In the genomic region with DNA sequence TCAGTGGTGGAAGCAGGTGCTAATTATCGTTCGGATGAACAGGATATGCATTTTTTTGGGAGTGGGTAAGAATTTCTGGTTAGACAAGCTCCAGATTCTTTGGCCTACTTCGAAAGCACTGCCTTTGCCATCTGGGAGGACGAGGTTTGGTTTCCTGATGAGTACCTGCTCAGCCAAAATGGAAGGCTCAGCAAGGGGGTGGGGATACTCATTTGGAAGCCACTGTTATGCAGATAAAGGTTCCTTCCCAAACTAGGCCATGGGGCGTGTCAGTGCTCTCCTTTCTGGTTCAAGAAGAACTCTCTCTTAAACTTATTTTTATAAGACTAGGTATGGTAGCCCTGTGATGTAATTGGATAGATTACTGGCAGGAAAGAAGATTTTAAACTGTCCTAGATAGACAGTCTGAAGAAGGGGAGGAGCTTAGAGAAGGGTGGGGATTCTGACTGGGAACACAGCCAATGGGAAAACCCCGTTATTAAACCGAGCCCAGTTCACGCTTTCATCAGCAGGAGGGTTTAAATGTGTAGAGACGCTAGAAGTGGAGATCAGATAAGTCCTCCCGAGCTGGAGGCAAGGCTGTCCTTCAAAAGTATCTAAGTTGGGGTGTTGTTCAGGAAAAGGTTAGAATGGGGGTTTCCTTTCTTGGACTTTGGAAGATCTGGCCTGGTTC, we compare ENCODE assay signal across 25 mouse cellular contexts.
DNase-seq lines count a peak whose midpoint lies in the region; ATAC-seq and TF ChIP-seq lines count a peak whose summit lies in the region.
"Had no signal": no experiment of that assay in that cellular context is flagged by ENCODE, and none has a peak within 500 bp of the region (broad histone marks: within the 10 kb centered on the region; RNA-seq: fewer than 3 reads in every experiment).

No protein-coding gene starts in this region.

- H3K4me2 ChIP-seq in hindbrain, embryonic 11.5 days (replicated peaks; ENCODE audit: low read depth, low read length) = no peak overlapping the region
- no peak overlapping the region for H3K4me2 ChIP-seq in hindbrain, embryonic 14.5 days (replicated peaks)
- H3K4me2 ChIP-seq in liver, postnatal 0 days (ENCODE audit: low read depth, low read length) = no peak overlapping the region
- H3K4me2 ChIP-seq: embryonic facial prominence, embryonic 12.5 days; limb, embryonic 15.5 days; lung, embryonic 14.5 days; neural tube, embryonic 12.5 days had no signal

- H3K36me3 ChIP-seq in hindbrain, embryonic 11.5 days (ENCODE audit: control insufficient read depth, insufficient read depth, low read length) = no peaks in the 10 kb centered on the region
- H3K36me3 ChIP-seq in hindbrain, embryonic 14.5 days (replicated peaks; ENCODE audit: control insufficient read depth, insufficient read depth) = no peaks in the 10 kb centered on the region
- peaks cover 0 to 46% of the 10 kb centered on the region in 2 experiments; a peak in 2 of 4 replicates for H3K36me3 ChIP-seq in MEL (ENCODE audit: control insufficient read depth in 1 of 2, insufficient read depth in 2 of 2, low read length in 2 of 2)
- no peaks in the 10 kb centered on the region for H3K36me3 ChIP-seq in liver, postnatal 0 days (replicated peaks; ENCODE audit: insufficient read depth, low read length)
- H3K36me3 ChIP-seq: embryonic facial prominence, embryonic 12.5 days; hindbrain, embryonic 10.5 days; limb, embryonic 15.5 days; neural tube, embryonic 12.5 days had no signal

- WGBS in hindbrain, embryonic 11.5 days = 91% methylated on average over 10 of the region's 10 CpGs
- 89% methylated on average over 10 of the region's 10 CpGs for WGBS in hindbrain, embryonic 14.5 days
- WGBS in liver, postnatal 0 days (ENCODE audit: insufficient replicate concordance) = 74% methylated on average over 10 of the region's 10 CpGs

- H3K9ac ChIP-seq in hindbrain, embryonic 11.5 days (ENCODE audit: low read depth, low read length) = no peak overlapping the region
- H3K9ac ChIP-seq in hindbrain, embryonic 14.5 days = no peak overlapping the region
- no peak overlapping the region for H3K9ac ChIP-seq in MEL (ENCODE audit: control insufficient read depth, low read depth, low read length, poor library complexity, severe bottlenecking)
- no peak overlapping the region for H3K9ac ChIP-seq in liver, postnatal 0 days (replicated peaks)
- H3K9ac ChIP-seq: embryonic facial prominence, embryonic 12.5 days; limb, embryonic 15.5 days; lung, embryonic 14.5 days; neural tube, embryonic 12.5 days had no signal

- TF ChIP-seq CTCF in MEL (IDR thresholded peaks at IDR 0.05 in 2 of 3, conservative IDR thresholded peaks at IDR 0.05 in 1 of 3; ENCODE audit: control insufficient read depth in 1 of 3, insufficient read depth in 1 of 3, low read depth in 2 of 3, low read length in 3 of 3, poor library complexity in 1 of 3, severe bottlenecking in 1 of 3) = no peak
- TF ChIP-seq CTCF in liver, postnatal 0 days (IDR thresholded peaks at IDR 0.05; ENCODE audit: low read depth) = no peak

- H3K4me1 ChIP-seq in hindbrain, embryonic 11.5 days (replicated peaks; ENCODE audit: control insufficient read depth, insufficient read depth, low read length) = no peaks in the 10 kb centered on the region
- no peaks in the 10 kb centered on the region for H3K4me1 ChIP-seq in hindbrain, embryonic 14.5 days (replicated peaks; ENCODE audit: control insufficient read depth, insufficient read depth, low read length)
- peaks cover 13 to 39% of the 10 kb centered on the region in 2 experiments for H3K4me1 ChIP-seq in MEL (ENCODE audit: control insufficient read depth in 1 of 2, insufficient read depth in 2 of 2, low read length in 2 of 2)
- H3K4me1 ChIP-seq in liver, postnatal 0 days (ENCODE audit: insufficient read depth) = peaks cover 13% of the 10 kb centered on the region
- H3K4me1 ChIP-seq: neural tube, embryonic 12.5 days had no signal

- ATAC-seq in hindbrain, embryonic 11.5 days (ENCODE audit: low FRiP score) = peak; percentile 31; the same call in 1 of the 2 replicates
- ATAC-seq in hindbrain, embryonic 14.5 days (ENCODE audit: low FRiP score) = no peak
- ATAC-seq in liver, postnatal 0 days = 0 out of 2 replicates have a peak, but pooled peaks have one; percentile 10
- ATAC-seq: forebrain, embryonic 16.5 days had no signal

- no peak for TF ChIP-seq POLR2A in MEL (IDR thresholded peaks at IDR 0.05; ENCODE audit: control insufficient read depth in 1 of 2, insufficient read depth in 1 of 2, low read depth in 1 of 2, low read length in 2 of 2, poor library complexity in 1 of 2)

- H3K4me3 ChIP-seq in hindbrain, embryonic 11.5 days (ENCODE audit: low read depth, low read length) = no peak overlapping the region
- H3K4me3 ChIP-seq in hindbrain, embryonic 14.5 days (replicated peaks; ENCODE audit: low read length) = no peak overlapping the region
- H3K4me3 ChIP-seq in MEL (ENCODE audit: control insufficient read depth in 1 of 2, insufficient read depth in 1 of 2, low read depth in 2 of 2, low read length in 2 of 2) = no peak overlapping the region
- no peak overlapping the region for H3K4me3 ChIP-seq in liver, postnatal 0 days (ENCODE audit: low read depth, low read length)
- H3K4me3 ChIP-seq: embryonic facial prominence, embryonic 12.5 days; hindbrain, embryonic 10.5 days; limb, embryonic 15.5 days; megakaryocyte, embryonic 14.5 days; neural tube, embryonic 12.5 days had no signal

- no peak for TF ChIP-seq RAD21 in MEL (IDR thresholded peaks at IDR 0.05; ENCODE audit: low read depth, low read length)

- H3K9me3 ChIP-seq in hindbrain, embryonic 11.5 days (ENCODE audit: control insufficient read depth, low read length) = no peaks in the 10 kb centered on the region
- H3K9me3 ChIP-seq in hindbrain, embryonic 14.5 days (ENCODE audit: control insufficient read depth, low read length) = no peaks in the 10 kb centered on the region
- no peaks in the 10 kb centered on the region for H3K9me3 ChIP-seq in MEL (replicated peaks; ENCODE audit: insufficient read depth, low read length)
- H3K9me3 ChIP-seq in liver, postnatal 0 days (ENCODE audit: low read length) = no peaks in the 10 kb centered on the region
- H3K9me3 ChIP-seq: embryonic facial prominence, embryonic 12.5 days; hindbrain, embryonic 10.5 days; limb, embryonic 15.5 days; neural tube, embryonic 12.5 days had no signal

- no peak overlapping the region for H3K27ac ChIP-seq in hindbrain, embryonic 11.5 days (ENCODE audit: low read depth, low read length)
- H3K27ac ChIP-seq in hindbrain, embryonic 14.5 days = no peak overlapping the region
- H3K27ac ChIP-seq in MEL (ENCODE audit: control insufficient read depth, low read depth, low read length) = peak overlapping the region; percentile 14; the same call in 1 of the 2 replicates
- no peak overlapping the region for H3K27ac ChIP-seq in liver, postnatal 0 days (ENCODE audit: low read depth)
- H3K27ac ChIP-seq: embryonic facial prominence, embryonic 12.5 days; hindbrain, embryonic 10.5 days; kidney, postnatal 0 days; limb, embryonic 15.5 days; neural tube, embryonic 12.5 days had no signal

- DNase-seq in hindbrain, embryonic 11.5 days (ENCODE audit: low spot score) = no peak
- no peak for DNase-seq in hindbrain, embryonic 14.5 days (ENCODE audit: low spot score)
- DNase-seq in MEL (ENCODE audit: low read depth, low spot score) = peak; percentile 69
- DNase-seq in brain, adult 2 months (ENCODE audit: low read depth, low spot score) = peak; percentile 6
- no peak for DNase-seq in liver, postnatal 0 days
- DNase-seq in thymus, postnatal 10 days (ENCODE audit: low spot score in 2 of 2) = no peak
- no peak for DNase-seq in kidney, adult 8-10 months
- DNase-seq in urinary bladder, postnatal 10 days (ENCODE audit: low spot score) = no peak
- DNase-seq: adrenal gland, postnatal 36 days; cerebellum, adult 11-12 months; gastrocnemius, postnatal 36 days; kidney, adult 18-20 months; layer of hippocampus, adult 9-11 months; lung, embryonic 14.5 days; midbrain, embryonic 14.5 days; right cerebral cortex, postnatal 25 days; spleen, adult 18-20 months; thymus, postnatal 36 days had no signal

- no peaks in the 10 kb centered on the region for H3K27me3 ChIP-seq in hindbrain, embryonic 11.5 days (ENCODE audit: control insufficient read depth, insufficient read depth, low read length)
- H3K27me3 ChIP-seq in hindbrain, embryonic 14.5 days (ENCODE audit: control insufficient read depth, insufficient read depth, low read length) = no peaks in the 10 kb centered on the region
- no peaks in the 10 kb centered on the region; a peak in 1 of 4 replicates for H3K27me3 ChIP-seq in MEL (ENCODE audit: control insufficient read depth in 1 of 2, insufficient read depth in 2 of 2, low read length in 2 of 2)
- no peaks in the 10 kb centered on the region for H3K27me3 ChIP-seq in liver, postnatal 0 days (ENCODE audit: insufficient read depth, low read length)
- H3K27me3 ChIP-seq: embryonic facial prominence, embryonic 12.5 days; limb, embryonic 15.5 days; megakaryocyte, embryonic 14.5 days; neural tube, embryonic 12.5 days had no signal

- no peak for TF ChIP-seq EP300 in MEL (IDR thresholded peaks at IDR 0.05; ENCODE audit: low read depth in 1 of 2, low read length in 2 of 2)
- no peak for TF ChIP-seq EP300 in liver, postnatal 0 days (IDR thresholded peaks at IDR 0.05; ENCODE audit: low read depth)

- no peaks in the 10 kb centered on the region for H3K79me2 ChIP-seq in MEL (ENCODE audit: control insufficient read depth, insufficient read depth, low read length, poor library complexity)

TF ChIP-seq in MEL, 35 proteins besides CTCF, POLR2A, EP300 and RAD21:
- no peak for TF ChIP-seq USF2 (IDR thresholded peaks at IDR 0.05; ENCODE audit: borderline replicate concordance in 1 of 2, insufficient read depth in 1 of 2, low read depth in 1 of 2, low read length in 2 of 2)
- TF ChIP-seq UBTF (IDR thresholded peaks at IDR 0.05; ENCODE audit: borderline replicate concordance, insufficient read depth, low read depth, low read length) = no peak
- no peak for TF ChIP-seq ZC3H11A (IDR thresholded peaks at IDR 0.05; ENCODE audit: low read depth, low read length)
- TF ChIP-seq CHD2 (IDR thresholded peaks at IDR 0.05; ENCODE audit: low read length) = no peak
- TF ChIP-seq TCF12 (IDR thresholded peaks at IDR 0.05; ENCODE audit: low read depth, low read length) = no peak
- TF ChIP-seq HCFC1 (IDR thresholded peaks at IDR 0.05; ENCODE audit: low read depth, low read length) = no peak
- peak; percentile 55 for TF ChIP-seq GATA1 (IDR thresholded peaks at IDR 0.05; ENCODE audit: low read depth, low read length)

Comparison
In these comparisons a context has a peak if more than half of its experiments do, and no peak if none do; other contexts are left out.
1. DNase-seq: peak in MEL (single experiment) and brain, adult 2 months (single experiment); none in hindbrain, embryonic 11.5 days (single experiment), hindbrain, embryonic 14.5 days (single experiment), liver, postnatal 0 days (single experiment), thymus, postnatal 10 days (0 of 2), kidney, adult 8-10 months (0 of 2) and urinary bladder, postnatal 10 days (single experiment).